Mouse (Mus musculus) MEL (cell line): ENCODE measurements around the gene Acacb. TPM values are rescaled to one million over a fixed set of nuclear protein-coding genes. Genes with fewer than 3 reads are reported as not detected.

Source experiments
- DNase-seq: peaks from one replicate; pipeline ENCODE4 v3.0.0; 2011; ENCODE audit warnings: low read depth, low spot score
- H3K27ac ChIP-seq: 2 replicates; pipeline ENCODE4 v1.5.1; 2012; ENCODE audit warnings: low read depth, mild to moderate bottlenecking, control low read depth, low read length, moderate library complexity; ENCODE audit not compliant: control insufficient read depth
- H3K27me3 ChIP-seq, 2 experiments: fragments of 150-350 bp in 1 of 2; sonication (generic) in 1 of 2; 2 replicates each; pipeline ENCODE4 v1.6.1; 2012; ENCODE audit warnings: low read length in 2 of 2, mild to moderate bottlenecking in 2 of 2, improper control_type of control experiment in 1 of 2, moderate library complexity in 1 of 2; ENCODE audit not compliant: insufficient read depth in 2 of 2, control insufficient read depth in 1 of 2
- H3K36me3 ChIP-seq, 2 experiments: 2 replicates each; pipeline ENCODE4 v1.6.1; 2012 to 2014; ENCODE audit warnings: low read length in 2 of 2, improper control_type of control experiment in 1 of 2, inconsistent platforms in 1 of 2, mild to moderate bottlenecking in 1 of 2; ENCODE audit not compliant: insufficient read depth in 2 of 2, control insufficient read depth in 1 of 2
- H3K4me1 ChIP-seq, 2 experiments: fragments of 150-350 bp in 1 of 2; sonication (generic) in 1 of 2; 2 replicates each; pipeline ENCODE4 v1.6.1; 2012; ENCODE audit warnings: low read length in 2 of 2, improper control_type of control experiment in 1 of 2, mild to moderate bottlenecking in 1 of 2; ENCODE audit not compliant: insufficient read depth in 2 of 2, control insufficient read depth in 1 of 2
- H3K4me3 ChIP-seq, 2 experiments: fragments of 150-350 bp in 1 of 2; sonication (generic) in 1 of 2; 2 replicates each; pipeline ENCODE4 v1.5.1; 2012; ENCODE audit warnings: low read depth in 2 of 2, low read length in 2 of 2, mild to moderate bottlenecking in 2 of 2, moderate library complexity in 2 of 2, control low read depth in 1 of 2, improper control_type of control experiment in 1 of 2; ENCODE audit not compliant: control insufficient read depth in 1 of 2, insufficient read depth in 1 of 2
- H3K79me2 ChIP-seq: 2 replicates; pipeline ENCODE4 v1.6.1; 2012; ENCODE audit warnings: mild to moderate bottlenecking, low read length, moderate library complexity; ENCODE audit not compliant: control insufficient read depth, poor library complexity, insufficient read depth
- H3K9ac ChIP-seq: 2 replicates; pipeline ENCODE4 v1.6.1; 2012; ENCODE audit warnings: low read depth, mild to moderate bottlenecking, control low read depth, low read length, moderate library complexity; ENCODE audit not compliant: control insufficient read depth, poor library complexity, severe bottlenecking
- H3K9me3 ChIP-seq: fragments of 150-350 bp; sonication (generic); replicated peaks from 2 replicates; pipeline ENCODE4 v1.6.1; 2012; ENCODE audit warnings: mild to moderate bottlenecking, low read length, improper control_type of control experiment, moderate library complexity; ENCODE audit not compliant: insufficient read depth
- BHLHE40 ChIP-seq: IDR thresholded peaks from 2 replicates; pipeline ENCODE4 v1.6.1; 2012; ENCODE audit warnings: low read depth, mild to moderate bottlenecking, inconsistent platforms, low read length, improper control_type of control experiment, borderline replicate concordance
- CTCF ChIP-seq, 3 experiments: IDR thresholded peaks in 2 of 3; conservative IDR thresholded peaks in 1 of 3; 2 replicates each; pipeline ENCODE4 v1.5.1; 2011 to 2012; ENCODE audit warnings: low read length in 3 of 3, low read depth in 2 of 3, mild to moderate bottlenecking in 2 of 3, improper control_type of control experiment in 1 of 3, inconsistent platforms in 1 of 3, mixed read lengths in 1 of 3, moderate library complexity in 1 of 3; ENCODE audit not compliant: control insufficient read depth in 1 of 3, insufficient read depth in 1 of 3, poor library complexity in 1 of 3, severe bottlenecking in 1 of 3
- E2F4 ChIP-seq: IDR thresholded peaks from 2 replicates; pipeline ENCODE4 v1.6.1; 2011; ENCODE audit warnings: low read depth, low read length, improper control_type of control experiment, borderline replicate concordance
- ELF1 ChIP-seq: IDR thresholded peaks from 2 replicates; pipeline ENCODE4 v1.6.1; 2014; ENCODE audit warnings: low read depth, mild to moderate bottlenecking, inconsistent platforms, low read length, improper control_type of control experiment, moderate library complexity
- EP300 ChIP-seq, 2 experiments: IDR thresholded peaks; 2 replicates each; pipeline ENCODE4 v1.6.1; 2011; ENCODE audit warnings: improper control_type of control experiment in 2 of 2, low read length in 2 of 2, low read depth in 1 of 2, mild to moderate bottlenecking in 1 of 2
- GABPA ChIP-seq: IDR thresholded peaks from 2 replicates; pipeline ENCODE4 v1.6.1; 2012; ENCODE audit warnings: low read depth, mild to moderate bottlenecking, inconsistent platforms, low read length, improper control_type of control experiment, moderate library complexity
- GATA1 ChIP-seq: IDR thresholded peaks from 2 replicates; pipeline ENCODE4 v1.6.1; 2011; ENCODE audit warnings: low read depth, low read length, improper control_type of control experiment
- HCFC1 ChIP-seq: IDR thresholded peaks from 2 replicates; pipeline ENCODE4 v1.6.1; 2012; ENCODE audit warnings: low read depth, mild to moderate bottlenecking, inconsistent platforms, low read length, improper control_type of control experiment, moderate library complexity
- JUND ChIP-seq: IDR thresholded peaks from 2 replicates; pipeline ENCODE4 v1.6.1; 2011; ENCODE audit warnings: low read depth, mild to moderate bottlenecking, improper control_type of control experiment, low read length
- KAT2A ChIP-seq: conservative IDR thresholded peaks from 2 replicates; pipeline ENCODE4 v1.6.1; 2012; ENCODE audit warnings: low read depth, low read length, improper control_type of control experiment, inconsistent platforms
- MAZ ChIP-seq: IDR thresholded peaks from 2 replicates; pipeline ENCODE4 v1.6.1; 2012; ENCODE audit warnings: low read depth, mild to moderate bottlenecking, inconsistent platforms, low read length, improper control_type of control experiment
- MXI1 ChIP-seq: IDR thresholded peaks from 2 replicates; pipeline ENCODE4 v1.6.1; 2011; ENCODE audit warnings: mild to moderate bottlenecking, low read depth, low read length, improper control_type of control experiment
- MYB ChIP-seq: IDR thresholded peaks from 2 replicates; pipeline ENCODE4 v1.6.1; 2011; ENCODE audit warnings: mild to moderate bottlenecking, low read depth, low read length, improper control_type of control experiment
- MYC ChIP-seq: IDR thresholded peaks from 2 replicates; pipeline ENCODE4 v1.6.1; 2011; ENCODE audit warnings: low read depth, mild to moderate bottlenecking, low read length, improper control_type of control experiment, moderate library complexity
- NELFE ChIP-seq: IDR thresholded peaks from 2 replicates; pipeline ENCODE4 v1.6.1; 2011; ENCODE audit warnings: low read depth, low read length, improper control_type of control experiment
- POLR2A ChIP-seq, 2 experiments: IDR thresholded peaks; 2 replicates each; pipeline ENCODE4 v1.6.1; 2011 to 2012; ENCODE audit warnings: low read length in 2 of 2, mild to moderate bottlenecking in 2 of 2, control low read depth in 1 of 2, improper control_type of control experiment in 1 of 2, low read depth in 1 of 2, moderate library complexity in 1 of 2; ENCODE audit not compliant: control insufficient read depth in 1 of 2, insufficient read depth in 1 of 2, poor library complexity in 1 of 2
- POLR2AphosphoS2 ChIP-seq: IDR thresholded peaks from 2 replicates; pipeline ENCODE4 v1.6.1; 2011; ENCODE audit warnings: low read length, improper control_type of control experiment
- RAD21 ChIP-seq: IDR thresholded peaks from 2 replicates; pipeline ENCODE4 v1.6.1; 2011; ENCODE audit warnings: mild to moderate bottlenecking, low read depth, low read length, improper control_type of control experiment
- SIN3A ChIP-seq: IDR thresholded peaks from 2 replicates; pipeline ENCODE4 v1.6.1; 2012; ENCODE audit warnings: low read length, improper control_type of control experiment, inconsistent platforms
- SMC3 ChIP-seq: IDR thresholded peaks from 2 replicates; pipeline ENCODE4 v1.6.1; 2011; ENCODE audit warnings: low read depth, low read length, improper control_type of control experiment
- TCF12 ChIP-seq: IDR thresholded peaks from 2 replicates; pipeline ENCODE4 v1.6.1; 2014; ENCODE audit warnings: low read depth, mild to moderate bottlenecking, inconsistent platforms, low read length, improper control_type of control experiment, moderate library complexity
- UBTF ChIP-seq: IDR thresholded peaks from 2 replicates; pipeline ENCODE4 v1.6.1; 2012; ENCODE audit warnings: low read depth, mild to moderate bottlenecking, inconsistent platforms, low read length, improper control_type of control experiment, moderate library complexity, borderline replicate concordance; ENCODE audit not compliant: insufficient read depth
- USF1 ChIP-seq: IDR thresholded peaks from 2 replicates; pipeline ENCODE4 v1.6.1; 2014; ENCODE audit warnings: low read depth, mild to moderate bottlenecking, inconsistent platforms, low read length, improper control_type of control experiment, moderate library complexity
- ZC3H11A ChIP-seq: IDR thresholded peaks from 2 replicates; pipeline ENCODE4 v1.6.1; 2012; ENCODE audit warnings: low read depth, mild to moderate bottlenecking, inconsistent platforms, low read length, improper control_type of control experiment
- ZNF384 ChIP-seq: IDR thresholded peaks from 2 replicates; pipeline ENCODE4 v1.6.1; 2012; ENCODE audit warnings: low read depth, mild to moderate bottlenecking, inconsistent platforms, low read length, improper control_type of control experiment
- polyA plus RNA-seq, 2 experiments: library from polyadenylated mRNA; stranded (reverse) in 1 of 2; unstranded in 1 of 2; fragments of >175 nt in 1 of 2; fragments of >200 nt in 1 of 2; gene quantifications; 2 replicates each; pipeline versions ENCODE4 v1.2.1 to v1.2.4; 2012; ENCODE audit warnings: low replicate concordance in 2 of 2, low read depth in 1 of 2; ENCODE audit not compliant: insufficient read length in 2 of 2, insufficient read depth in 1 of 2, missing spikeins in 1 of 2
- total RNA-seq: library from RNA; depleted of rRNA; stranded (reverse); fragments of 300-350 nt; gene quantifications from 2 replicates; pipeline ENCODE4 v1.2.3, GENCODE M21; 2012; rRNA removed

Gene Acacb
- total RNA-seq (1.9 and 2.0 TPM in 2 replicates), polyA plus RNA-seq (1 to 10 TPM in 1 of 2 experiments, not detected in 1; 5.3 TPM)

GRCm38 (mm10) chr5:114146028-114146888 lies at the start of gene Acacb:
TSS of gene Acacb (plus strand) at chr5:114146535.
- H3K9ac ChIP-seq, result no peak within 1 kb of the TSS
- H3K9me3 ChIP-seq, result no peaks in the 10 kb centered on the region
- H3K27ac ChIP-seq, result no peak within 1 kb of the TSS
- no peak within 1 kb of the TSS for H3K4me3 ChIP-seq
- no peak for DNase-seq
- H3K36me3 ChIP-seq, result no peaks in the 10 kb centered on the region
- TF ChIP-seq POLR2A (IDR thresholded peaks at IDR 0.05; ENCODE audit: control insufficient read depth in 1 of 2, insufficient read depth in 1 of 2, low read depth in 1 of 2, low read length in 2 of 2, poor library complexity in 1 of 2) (no peak), POLR2AphosphoS2 (no peak), TCF12 (no peak), ZNF384 (no peak), HCFC1 (no peak), MAZ (no peak), SIN3A (no peak), MYB (no peak), CTCF (IDR thresholded peaks at IDR 0.05 in 2 of 3, conservative IDR thresholded peaks at IDR 0.05 in 1 of 3; ENCODE audit: control insufficient read depth in 1 of 3, insufficient read depth in 1 of 3, low read depth in 2 of 3, low read length in 3 of 3, poor library complexity in 1 of 3, severe bottlenecking in 1 of 3) (no peak), UBTF (no peak), KAT2A (no peak), GABPA (no peak), EP300 (IDR thresholded peaks at IDR 0.05; ENCODE audit: low read depth in 1 of 2, low read length in 2 of 2) (no peak), USF1 (no peak), ZC3H11A (no peak), RAD21 (no peak)
- no peaks in the 10 kb centered on the region for H3K79me2 ChIP-seq
- H3K27me3 ChIP-seq, result no peaks in the 10 kb centered on the region; a peak in 1 of 4 replicates
- H3K4me1 ChIP-seq, result no peaks in the 10 kb centered on the region

GRCm38 (mm10) chr5:114099709-114100389 lies 46.5 kb upstream of the Acacb start:
- H3K27ac ChIP-seq, result no peak overlapping the region
- TF ChIP-seq SIN3A (peak; percentile 96), HCFC1 (peak; percentile 95), SMC3 (no peak), JUND (no peak), BHLHE40 (no peak), TCF12 (peak; percentile 76), MYC (no peak), MXI1 (peak; percentile 83), ZNF384 (no peak), POLR2AphosphoS2 (no peak), USF1 (peak; percentile 24; the same call in 1 of the 2 replicates), NELFE (peak; percentile 32), MAZ (peak; percentile 91; the same call in 1 of the 2 replicates), KAT2A (no peak; the same call in 1 of the 2 replicates), CTCF (IDR thresholded peaks at IDR 0.05 in 2 of 3, conservative IDR thresholded peaks at IDR 0.05 in 1 of 3; ENCODE audit: control insufficient read depth in 1 of 3, insufficient read depth in 1 of 3, low read depth in 2 of 3, low read length in 3 of 3, poor library complexity in 1 of 3, severe bottlenecking in 1 of 3) (0 out of 6 replicates have a peak, but pooled peaks of 1 of the 3 experiments have one; percentile 7), GATA1 (no peak), E2F4 (no peak), ELF1 (peak; percentile 72), POLR2A (IDR thresholded peaks at IDR 0.05; ENCODE audit: control insufficient read depth in 1 of 2, insufficient read depth in 1 of 2, low read depth in 1 of 2, low read length in 2 of 2, poor library complexity in 1 of 2) (peak; percentile 35 to 52; a peak in 1 of 4 replicates), EP300 (IDR thresholded peaks at IDR 0.05; ENCODE audit: low read depth in 1 of 2, low read length in 2 of 2) (no peak)

More at GRCm38 (mm10) chr5:114099709-114100389, 46.5 kb upstream of the Acacb start:
- Histone ChIP-seq H3K79me2 (peaks cover 9% of the 10 kb centered on the region), H3K4me1 (peaks cover 0 to 7% of the 10 kb centered on the region in 2 experiments; a peak in 1 of 4 replicates), H3K9me3 (no peaks in the 10 kb centered on the region), H3K27me3 (0 out of 4 replicates have a peak, but pooled peaks cover 0 to 2% of the 10 kb centered on the region in 2 experiments), H3K36me3 (peaks cover 0 to 4% of the 10 kb centered on the region in 2 experiments; a peak in 2 of 4 replicates), H3K9ac (peak overlapping the region; percentile 92), H3K4me3 (peak overlapping the region; percentile 3 to 80)
- peak; percentile 94 for DNase-seq
